Mouse (Mus musculus) embryonic facial prominence, embryonic 12.5 days (tissue): Measurements from ENCODE around the gene Mmp17. TPM values are rescaled to one million over a fixed set of nuclear protein-coding genes. Genes with fewer than 3 reads are reported as not detected.

Experiments
- ATAC-seq: fragments of 200-750 bp; cut with Nextera tagmentation; 2 replicates; pipeline ENCODE4 v1.8.0; 2017; ENCODE audit not compliant: insufficient number of reproducible peaks, insufficient read depth, low FRiP score, low TSS enrichment
- H3K27ac ChIP-seq: fragments of 300-500 bp; sonication (generic); 2 replicates; pipeline ENCODE4 v1.5.1; 2016; ENCODE audit warnings: mild to moderate bottlenecking
- H3K27me3 ChIP-seq: fragments of 300-500 bp; sonication (generic); 2 replicates; pipeline ENCODE4 v1.6.1; 2016; ENCODE audit warnings: mild to moderate bottlenecking, moderate library complexity
- H3K36me3 ChIP-seq: fragments of 300-500 bp; sonication (generic); 2 replicates; pipeline ENCODE4 v1.6.1; 2016; ENCODE audit warnings: mild to moderate bottlenecking
- H3K4me1 ChIP-seq: fragments of 300-500 bp; sonication (generic); 2 replicates; pipeline ENCODE4 v1.6.1; 2016
- H3K4me2 ChIP-seq: fragments of 300-500 bp; sonication (generic); replicated peaks from 2 replicates; pipeline ENCODE4 v1.6.1; 2016; ENCODE audit warnings: mild to moderate bottlenecking, moderate library complexity
- H3K4me3 ChIP-seq: fragments of 300-500 bp; sonication (generic); 2 replicates; pipeline ENCODE4 v1.5.1; 2016; ENCODE audit warnings: mild to moderate bottlenecking
- H3K9ac ChIP-seq: fragments of 300-500 bp; sonication (generic); 2 replicates; pipeline ENCODE4 v1.6.1; 2016; ENCODE audit warnings: mild to moderate bottlenecking, moderate library complexity
- H3K9me3 ChIP-seq: fragments of 300-500 bp; sonication (generic); 2 replicates; pipeline ENCODE4 v1.6.1; 2016; ENCODE audit warnings: mild to moderate bottlenecking, moderate library complexity
- WGBS: fragments of 180-500 bp; shearing (Covaris S2); methylation state at CpG from one replicate; pipeline ENCODE4 v1.1.7; 2016; 5-methylcytosine and 5-hydroxymethylcytosine counted together
- polyA plus RNA-seq: library from polyadenylated mRNA; unstranded; fragments of >200 nt; fragmentation: Nextera tagmentation; extraction: Ambion mirVana; gene quantifications from 2 replicates; pipeline ENCODE4 v1.2.1, GENCODE M21; 2016

Gene Mmp17
- polyA plus RNA-seq, 1 experiment from 2014 or later: 3.7 TPM

- no peak overlapping the region for H3K4me3 ChIP-seq
- no peaks in the 10 kb centered on the region for H3K27me3 ChIP-seq
- no peak overlapping the region for H3K9ac ChIP-seq
- peaks cover 87% of the 10 kb centered on the region for H3K36me3 ChIP-seq
- ATAC-seq: no peak
- no peak overlapping the region for H3K27ac ChIP-seq
- H3K4me1 ChIP-seq: no peaks in the 10 kb centered on the region
- no peak overlapping the region for H3K4me2 ChIP-seq
- 77% methylated on average over 11 of the region's 11 CpGs for WGBS
- no peaks in the 10 kb centered on the region for H3K9me3 ChIP-seq
Measured at GRCm38 (mm10) chr5:129559283-129559682, 24.7 kb upstream of the Mmp17 start.

- no peaks in the 10 kb centered on the region for H3K27me3 ChIP-seq
- H3K9ac ChIP-seq: no peak overlapping the region
- H3K27ac ChIP-seq: no peak overlapping the region
- no peaks in the 10 kb centered on the region for H3K9me3 ChIP-seq
- 94% methylated on average over 8 of the region's 8 CpGs for WGBS
- no peaks in the 10 kb centered on the region for H3K4me1 ChIP-seq
- no peak overlapping the region for H3K4me3 ChIP-seq
- peaks cover 87% of the 10 kb centered on the region for H3K36me3 ChIP-seq
- H3K4me2 ChIP-seq: no peak overlapping the region
- ATAC-seq: no peak
Measured at GRCm38 (mm10) chr5:129562342-129562741, 21.6 kb upstream of the Mmp17 start.

DNA sequence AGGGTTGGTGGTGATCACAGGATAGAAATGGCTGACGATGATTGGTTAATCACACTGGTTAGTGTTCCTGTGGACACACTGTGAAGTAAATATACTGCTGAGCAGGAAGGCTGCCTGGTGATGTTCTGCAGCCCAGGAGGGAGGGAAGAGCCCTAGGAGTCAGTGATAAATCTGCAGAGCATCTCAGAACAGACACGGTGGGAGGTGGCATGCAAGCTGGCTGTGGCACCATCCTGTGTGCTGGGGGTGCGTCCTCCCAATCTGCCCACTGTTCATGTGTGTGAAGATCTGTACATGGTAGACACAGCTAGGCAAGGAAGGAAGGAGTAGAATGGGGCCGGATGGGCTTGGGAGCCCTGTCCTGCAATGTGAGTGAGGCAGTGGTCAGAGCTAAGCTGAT, 15.4 kb upstream of the Mmp17 start:
- no peak for ATAC-seq
- Histone ChIP-seq H3K27ac (no peak overlapping the region), H3K27me3 (no peaks in the 10 kb centered on the region), H3K9me3 (no peaks in the 10 kb centered on the region), H3K4me1 (no peaks in the 10 kb centered on the region), H3K4me3 (no peak overlapping the region), H3K9ac (no peak overlapping the region), H3K4me2 (no peak overlapping the region), H3K36me3 (peaks cover 88% of the 10 kb centered on the region)
- WGBS: over 99% methylated on average over 4 of the region's 4 CpGs

- H3K27me3 ChIP-seq: peaks cover 29% of the 10 kb centered on the region
- H3K9ac ChIP-seq: no peak overlapping the region
- H3K27ac ChIP-seq: no peak overlapping the region
- 54% methylated on average over 12 of the region's 12 CpGs for WGBS
- no peak overlapping the region for H3K4me3 ChIP-seq
- no peak overlapping the region for H3K4me2 ChIP-seq
- H3K36me3 ChIP-seq: no peaks in the 10 kb centered on the region
- no peaks in the 10 kb centered on the region for H3K9me3 ChIP-seq
- H3K4me1 ChIP-seq: no peaks in the 10 kb centered on the region
- ATAC-seq: no peak
Measured at GRCm38 (mm10) chr5:129578201-129578600, 5.8 kb upstream of the Mmp17 start.

DNA sequence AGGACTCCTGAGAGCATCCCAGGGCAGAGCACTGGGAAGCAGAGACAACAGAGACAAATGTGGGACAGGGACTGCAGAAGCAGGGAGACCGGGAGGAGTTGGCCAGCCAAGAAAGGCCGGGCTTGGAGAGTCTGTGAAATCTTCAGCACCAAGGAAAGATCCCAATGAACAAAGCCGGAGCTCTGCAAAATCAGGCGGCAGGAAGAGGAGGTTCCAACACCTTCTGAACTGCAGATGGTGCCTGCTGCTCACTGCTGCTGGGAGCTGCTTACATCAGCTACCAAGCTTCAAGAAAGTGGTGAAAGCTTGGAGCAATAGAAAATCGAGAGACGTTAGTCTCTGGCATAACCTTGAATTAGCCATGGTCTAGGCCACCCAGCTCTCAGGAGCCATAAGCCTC, 3.9 kb upstream of the Mmp17 start:
- Histone ChIP-seq H3K9ac (no peak overlapping the region), H3K4me3 (no peak overlapping the region), H3K9me3 (no peaks in the 10 kb centered on the region), H3K27me3 (peaks cover 38% of the 10 kb centered on the region), H3K4me2 (no peak overlapping the region), H3K27ac (no peak overlapping the region), H3K36me3 (no peaks in the 10 kb centered on the region), H3K4me1 (peaks cover 5% of the 10 kb centered on the region; the same call in 1 of the 2 replicates)
- no peak for ATAC-seq
- WGBS: 20% methylated on average over 6 of the region's 6 CpGs

DNA sequence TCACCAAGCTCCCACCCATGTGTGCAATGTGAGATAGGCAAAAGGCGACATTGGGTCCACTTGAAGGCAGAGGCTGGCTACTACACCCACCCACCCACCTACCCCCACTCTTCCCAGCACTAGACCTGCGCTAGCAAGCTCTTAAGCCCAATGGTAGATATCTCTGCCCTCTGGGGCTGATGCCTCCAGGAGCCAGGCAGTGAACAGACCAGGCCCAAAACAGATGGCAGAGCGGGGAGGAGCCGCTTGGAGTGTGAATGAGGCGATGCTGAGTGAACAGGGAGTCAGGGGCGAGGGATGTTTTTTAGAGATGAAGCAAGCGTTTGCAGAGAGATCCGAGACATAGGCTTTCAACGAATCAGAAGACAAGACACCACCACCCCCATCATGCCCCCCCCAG, 3.4 kb upstream of the Mmp17 start:
- H3K27me3 ChIP-seq: peaks cover 44% of the 10 kb centered on the region
- no peak overlapping the region for H3K9ac ChIP-seq
- ATAC-seq: no peak
- H3K4me1 ChIP-seq: peaks cover 9% of the 10 kb centered on the region; the same call in 1 of the 2 replicates
- no peaks in the 10 kb centered on the region for H3K9me3 ChIP-seq
- H3K36me3 ChIP-seq: no peaks in the 10 kb centered on the region
- no peak overlapping the region for H3K27ac ChIP-seq
- H3K4me2 ChIP-seq: no peak overlapping the region
- H3K4me3 ChIP-seq: no peak overlapping the region
- WGBS: 80% methylated on average over 9 of the region's 9 CpGs

DNA sequence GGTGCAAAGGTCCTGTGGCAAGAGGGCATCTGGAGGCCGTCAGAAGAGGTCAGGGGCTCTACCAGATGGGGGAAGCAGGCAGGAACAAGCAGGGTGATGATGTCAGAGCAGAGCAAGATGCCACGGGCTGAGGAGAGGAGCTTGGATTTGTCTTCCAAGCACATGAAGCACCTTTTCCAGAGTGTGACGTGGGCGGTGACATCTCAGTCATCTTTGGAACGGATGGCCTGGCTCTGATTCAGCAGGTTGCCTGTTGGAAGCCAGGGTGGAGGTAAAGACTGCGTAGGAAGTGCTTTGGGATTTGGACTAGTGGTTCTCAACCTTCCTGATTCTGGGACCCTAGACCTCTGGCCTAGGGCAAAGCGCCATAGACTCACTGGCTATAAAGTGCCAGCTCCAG, 3.0 kb upstream of the Mmp17 start:
- Histone ChIP-seq H3K27ac (no peak overlapping the region), H3K4me1 (peaks cover 14% of the 10 kb centered on the region; the same call in 1 of the 2 replicates), H3K4me3 (no peak overlapping the region), H3K9me3 (no peaks in the 10 kb centered on the region), H3K36me3 (no peaks in the 10 kb centered on the region), H3K27me3 (peaks cover 48% of the 10 kb centered on the region), H3K4me2 (no peak overlapping the region), H3K9ac (no peak overlapping the region)
- 77% methylated on average over 7 of the region's 7 CpGs for WGBS
- ATAC-seq: no peak

- Histone ChIP-seq H3K9ac (peak overlapping the region; percentile 67; the same call in 1 of the 2 replicates), H3K27me3 (peaks cover 51% of the 10 kb centered on the region)
- 0 out of 2 replicates have a peak, but pooled peaks have one; percentile 8 for ATAC-seq
Measured at GRCm38 (mm10) chr5:129583331-129583730, 638 bp upstream of the Mmp17 start.

GRCm38 (mm10) chr5:129584583-129585541, 893 bp downstream of the Mmp17 start:
- peaks cover 54% of the 10 kb centered on the region for H3K27me3 ChIP-seq
- WGBS: under 1% methylated on average over 76 of the region's 76 CpGs
- peak overlapping the region; percentile 67 for H3K9ac ChIP-seq
- peak overlapping the region; percentile 100 for H3K4me2 ChIP-seq
- no peaks in the 10 kb centered on the region for H3K9me3 ChIP-seq
- 0 out of 2 replicates have a peak, but pooled peaks have one; percentile 1 for ATAC-seq
- H3K4me1 ChIP-seq: peaks cover 19% of the 10 kb centered on the region
- no peak overlapping the region for H3K27ac ChIP-seq
- H3K36me3 ChIP-seq: no peaks in the 10 kb centered on the region
- H3K4me3 ChIP-seq: peak overlapping the region; percentile 72

More at GRCm38 (mm10) chr5:129583331-129583730, 638 bp upstream of the Mmp17 start:
- Histone ChIP-seq H3K4me3 (peak overlapping the region; percentile 72), H3K4me1 (peaks cover 19% of the 10 kb centered on the region), H3K9me3 (no peaks in the 10 kb centered on the region), H3K36me3 (no peaks in the 10 kb centered on the region), H3K27ac (no peak overlapping the region), H3K4me2 (peak overlapping the region; percentile 100)
- 6% methylated on average over 12 of the region's 12 CpGs for WGBS

GRCm38 (mm10) chr5:129586016-129586415, 2.0 kb downstream of the Mmp17 start:
- peak overlapping the region; percentile 100 for H3K4me2 ChIP-seq
- no peak for ATAC-seq
- H3K27me3 ChIP-seq: peaks cover 47% of the 10 kb centered on the region
- H3K27ac ChIP-seq: no peak overlapping the region
- under 1% methylated on average over 17 of the region's 17 CpGs for WGBS
- no peaks in the 10 kb centered on the region for H3K9me3 ChIP-seq
- H3K4me1 ChIP-seq: peaks cover 20% of the 10 kb centered on the region
- H3K36me3 ChIP-seq: no peaks in the 10 kb centered on the region
- H3K9ac ChIP-seq: peak overlapping the region; percentile 30; the same call in 1 of the 2 replicates
- H3K4me3 ChIP-seq: peak overlapping the region; percentile 72

DNA sequence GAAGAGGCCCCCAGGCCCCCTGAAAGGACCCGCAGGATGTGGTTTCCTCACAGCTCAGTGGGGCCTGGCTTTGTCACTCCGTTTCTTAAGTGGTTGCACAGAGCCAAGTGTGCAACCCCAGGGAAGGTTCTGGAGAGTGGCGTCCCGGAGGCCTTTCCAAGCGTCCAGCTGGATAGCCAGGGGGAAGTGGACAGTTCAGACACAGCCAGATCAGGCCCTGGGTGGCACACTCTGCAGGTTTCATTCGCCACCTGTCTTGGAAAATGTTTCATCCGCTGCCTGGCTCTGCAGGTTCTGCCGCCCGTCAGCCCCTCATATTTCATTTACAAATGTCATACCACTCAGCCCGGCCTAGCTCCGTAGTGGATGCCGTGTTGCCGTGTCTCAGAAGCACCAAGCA, 2.5 kb downstream of the Mmp17 start:
- peak overlapping the region; percentile 100 for H3K4me2 ChIP-seq
- WGBS: 55% methylated on average over 13 of the region's 13 CpGs
- peaks cover 21% of the 10 kb centered on the region for H3K4me1 ChIP-seq
- no peak for ATAC-seq
- peak overlapping the region; percentile 72 for H3K4me3 ChIP-seq
- H3K27ac ChIP-seq: no peak overlapping the region
- no peaks in the 10 kb centered on the region for H3K9me3 ChIP-seq
- peak overlapping the region; percentile 30; the same call in 1 of the 2 replicates for H3K9ac ChIP-seq
- H3K27me3 ChIP-seq: peaks cover 43% of the 10 kb centered on the region
- H3K36me3 ChIP-seq: no peaks in the 10 kb centered on the region

GRCm38 (mm10) chr5:129590915-129591314, 6.9 kb downstream of the Mmp17 start:
- no peak for ATAC-seq
- 10% methylated on average over 11 of the region's 11 CpGs for WGBS
- H3K4me2 ChIP-seq: no peak overlapping the region
- no peak overlapping the region for H3K9ac ChIP-seq
- H3K36me3 ChIP-seq: no peaks in the 10 kb centered on the region
- no peak overlapping the region for H3K27ac ChIP-seq
- no peak overlapping the region for H3K4me3 ChIP-seq
- H3K27me3 ChIP-seq: peaks cover 7% of the 10 kb centered on the region
- H3K4me1 ChIP-seq: peaks cover 8% of the 10 kb centered on the region
- H3K9me3 ChIP-seq: no peaks in the 10 kb centered on the region
